Mouse (Mus musculus): ENCODE measurements around the gene Helq.
A peak's percentile ranks its signal among the peaks of the same experiment; 100 is the strongest.

The Helq gene

DNA sequence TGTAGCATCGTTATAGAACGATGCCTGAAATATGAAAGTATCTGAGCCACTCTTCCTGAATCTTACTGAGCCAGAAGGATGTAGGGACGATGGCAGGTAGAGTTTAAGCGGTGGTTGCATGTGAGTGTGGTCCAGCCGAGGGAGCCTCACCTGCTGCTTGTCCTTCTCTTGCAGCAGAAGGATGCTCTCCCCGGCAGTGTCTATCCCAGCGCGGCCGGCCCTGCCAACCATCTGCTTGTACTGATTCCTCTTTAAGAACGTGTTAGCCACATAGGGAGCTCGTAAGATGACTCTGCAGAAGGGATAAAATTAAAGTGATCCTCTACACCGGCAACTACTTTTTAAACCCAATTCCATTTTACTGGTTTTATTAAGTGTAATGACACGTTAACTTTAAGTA, 19.4 kb downstream of the Helq start:
- DNase-seq (ENCODE audit: low spot score in 2 of 2) = no peak

DNA sequence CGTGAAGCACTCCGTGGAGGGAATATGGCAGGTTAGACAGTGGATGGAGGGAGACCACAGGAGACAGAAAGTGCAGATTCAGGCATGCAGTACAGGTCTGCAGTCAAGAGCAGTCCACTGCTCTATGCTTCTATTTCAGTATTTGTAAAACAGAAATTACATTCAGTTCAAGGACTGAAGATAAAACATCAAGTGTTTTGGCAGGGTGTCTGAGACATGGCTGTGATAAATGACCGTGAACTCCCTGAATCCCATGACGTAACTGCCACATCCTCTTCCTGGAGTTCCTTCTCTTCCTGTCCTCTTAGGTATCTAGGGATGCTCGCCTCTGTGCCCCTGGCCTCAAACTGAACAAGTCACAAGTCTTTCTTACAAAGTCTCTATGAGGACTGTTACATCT, 21.5 kb downstream of the Helq start:
- no peak for DNase-seq (ENCODE audit: low spot score in 2 of 2)

DNA sequence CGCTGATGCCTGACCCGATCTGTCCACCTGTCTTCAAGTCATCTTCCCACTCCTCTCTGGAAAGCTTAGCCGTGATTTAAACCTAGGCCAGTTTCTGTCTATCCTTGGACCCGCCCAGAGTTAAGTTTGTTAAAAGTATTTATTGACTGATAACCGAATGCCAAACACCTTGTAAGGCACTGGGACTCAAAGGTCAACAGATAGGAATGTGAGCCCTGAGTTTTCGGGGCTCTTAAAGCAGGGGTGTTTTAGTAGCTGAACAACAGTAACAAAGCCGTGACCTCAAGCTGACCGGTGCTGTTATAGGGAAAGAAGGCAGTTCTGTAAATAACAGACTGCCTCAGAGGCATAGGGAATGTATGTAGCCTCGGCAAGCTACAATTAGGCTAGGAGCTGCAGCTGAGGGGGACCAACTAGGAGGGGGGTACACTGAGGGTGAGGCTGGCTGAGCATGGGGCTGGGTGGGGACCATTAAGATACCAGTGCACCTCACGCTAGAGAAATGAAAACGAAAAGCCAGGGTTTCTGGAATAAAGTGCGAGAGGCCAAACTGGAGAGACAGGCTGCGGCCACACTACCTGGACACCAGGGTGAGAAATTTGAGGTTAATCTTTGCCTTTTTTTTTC, 22.5 kb downstream of the Helq start:
- DNase-seq (ENCODE audit: low spot score in 2 of 2) = no peak

DNA sequence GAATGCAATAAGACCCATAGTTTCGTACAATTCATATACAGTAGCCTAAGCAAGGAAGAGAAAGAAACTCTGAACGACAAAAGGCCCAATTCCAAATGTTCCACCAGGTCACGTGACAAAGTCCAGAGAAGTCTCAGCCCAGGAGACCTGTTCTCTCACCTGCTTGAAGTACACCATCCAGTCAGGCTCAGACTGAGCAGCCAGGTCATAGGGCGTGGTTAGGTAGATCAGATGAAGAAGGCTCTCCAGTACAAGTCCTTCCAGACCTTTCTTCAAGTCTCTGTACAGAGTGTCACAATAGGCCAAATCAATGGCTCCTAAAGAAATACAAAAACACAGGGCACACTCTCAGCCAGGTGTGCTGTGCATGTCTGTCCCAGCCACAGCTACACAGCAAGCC, 26.8 kb downstream of the Helq start:
- DNase-seq (ENCODE audit: low spot score in 2 of 2) = no peak

DNA sequence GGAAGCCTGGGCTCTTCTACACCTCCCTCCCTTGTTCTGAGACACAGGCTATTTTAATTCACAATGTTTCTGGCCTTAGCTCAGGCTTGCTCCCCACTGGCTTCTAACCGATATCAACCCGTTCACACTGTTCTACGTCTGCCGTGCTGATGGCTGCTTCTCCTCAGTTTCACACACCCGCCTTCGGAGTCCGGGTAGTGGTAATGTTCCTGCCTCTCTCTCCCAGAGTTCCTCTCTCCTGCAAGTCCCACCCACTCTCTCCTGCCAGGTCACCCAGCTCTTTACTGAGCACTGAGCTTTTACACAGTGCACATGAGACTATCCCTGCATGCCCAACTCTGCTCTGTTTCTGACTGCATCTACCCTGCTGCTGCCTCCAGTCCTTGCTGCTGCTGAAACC, 32.4 kb downstream of the Helq start:
- no peak for DNase-seq (ENCODE audit: low spot score in 2 of 2)

DNA sequence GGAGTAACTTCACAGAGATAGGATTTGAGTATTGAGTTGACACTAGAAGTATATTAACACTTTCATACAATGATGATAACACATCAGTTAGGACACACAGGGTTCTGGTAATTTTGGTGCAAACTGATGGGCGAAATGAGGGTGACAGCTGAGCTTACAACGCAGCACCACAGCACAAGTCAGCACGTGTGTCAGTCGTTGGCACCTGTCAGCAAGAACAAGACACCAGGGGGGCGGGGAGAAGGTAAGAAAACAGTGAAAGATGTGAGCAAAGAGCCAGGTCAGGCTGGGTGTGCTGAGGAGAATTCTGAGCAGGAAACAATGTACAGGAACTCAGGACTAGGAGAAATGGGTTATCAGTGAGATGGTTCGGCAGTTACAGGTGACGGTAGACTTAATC, 36.7 kb downstream of the Helq start:
- DNase-seq (ENCODE audit: low spot score in 2 of 2) = no peak

DNA sequence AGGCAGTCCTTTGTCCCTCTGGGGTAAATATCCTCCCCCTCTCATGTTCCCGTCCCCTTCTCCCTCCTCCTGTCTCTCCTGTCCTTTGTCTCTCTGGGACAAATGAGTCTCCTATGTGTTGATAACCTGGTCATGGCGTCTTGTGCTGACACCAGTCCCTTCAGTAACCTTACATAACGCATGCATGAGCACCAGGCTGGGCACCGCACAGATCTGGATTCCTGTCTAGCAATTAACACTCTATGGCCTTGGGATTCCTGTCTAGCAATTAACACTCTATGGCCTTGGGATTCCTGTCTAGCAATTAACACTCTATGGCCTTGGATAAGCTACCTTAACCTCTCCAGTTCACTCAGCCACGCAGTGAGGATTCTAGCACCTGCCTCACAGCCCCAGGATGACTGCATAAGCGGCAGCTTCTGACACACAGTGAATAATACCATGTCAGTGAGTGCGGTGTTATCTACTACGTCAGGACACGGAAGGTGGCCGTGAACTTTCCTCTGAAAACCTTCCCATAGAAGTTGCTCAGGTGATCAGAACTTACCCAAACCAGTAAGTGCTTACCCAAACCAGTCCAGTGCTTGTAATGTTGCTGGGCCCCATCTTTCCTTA, 38.2 kb downstream of the Helq start:
- no peak for DNase-seq (ENCODE audit: low spot score in 2 of 2)

DNA sequence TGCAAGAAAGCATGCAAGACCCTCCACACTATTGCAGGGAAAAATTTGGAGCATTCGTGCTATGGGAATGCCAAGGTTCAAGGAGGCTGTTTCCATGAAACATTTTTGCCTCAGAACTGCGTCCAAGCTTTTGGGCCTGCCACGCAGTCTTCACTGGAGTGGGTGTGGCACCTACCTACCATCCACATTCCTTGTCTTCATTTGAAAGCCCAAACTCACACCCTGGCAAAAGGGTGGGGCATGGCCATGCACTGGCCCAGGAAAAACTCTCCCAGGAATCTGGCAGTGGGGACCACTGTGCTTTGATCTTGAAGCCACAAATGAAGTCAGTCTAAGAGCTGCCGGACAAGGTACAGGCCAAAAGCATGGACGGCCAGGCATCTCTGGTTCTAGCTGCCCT, 40.3 kb downstream of the Helq start:
- DNase-seq (ENCODE audit: low spot score in 2 of 2) = no peak

DNA sequence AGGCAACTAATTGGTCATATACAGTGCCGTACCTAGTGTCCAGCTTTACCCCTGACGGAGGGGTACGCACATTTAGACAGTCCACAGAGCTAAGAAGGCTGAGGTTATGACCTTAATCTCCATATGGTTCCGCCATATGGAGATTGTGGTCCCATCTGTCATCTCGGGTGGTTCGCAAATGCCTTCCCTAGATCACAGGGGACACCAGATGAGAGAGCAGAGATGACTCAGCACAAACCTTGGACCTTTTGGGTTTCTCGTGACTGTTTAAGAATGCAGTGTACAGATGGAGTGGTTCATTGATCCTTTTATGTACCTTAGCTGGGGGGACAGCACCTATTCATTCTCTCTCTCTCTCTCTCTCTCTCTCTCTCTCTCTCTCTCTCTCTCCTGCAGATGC, 45.0 kb downstream of the Helq start:
- no peak for DNase-seq (ENCODE audit: low spot score in 2 of 2)

DNA sequence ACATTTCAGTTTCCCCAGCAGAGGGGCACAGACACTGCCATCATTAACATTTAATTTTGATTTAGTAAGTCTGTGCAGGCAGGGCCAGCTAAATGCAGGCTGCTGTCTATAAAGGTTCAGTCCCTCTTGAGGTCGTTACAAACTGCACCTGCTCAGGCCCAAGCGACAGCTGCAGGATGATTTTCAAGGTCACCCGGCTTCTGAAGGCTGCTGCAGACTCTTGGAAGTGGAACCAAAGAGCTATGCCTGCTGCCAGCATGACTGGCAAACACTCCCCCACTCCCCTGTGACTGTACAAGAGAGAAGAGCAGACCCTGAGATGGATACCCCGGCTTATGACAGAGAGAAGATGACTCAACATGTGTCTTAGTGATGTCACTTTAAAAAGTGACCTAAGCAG, 46.7 kb downstream of the Helq start:
- DNase-seq (ENCODE audit: low spot score in 2 of 2) = peak in 1 of 2 experiments; percentile 22

DNA sequence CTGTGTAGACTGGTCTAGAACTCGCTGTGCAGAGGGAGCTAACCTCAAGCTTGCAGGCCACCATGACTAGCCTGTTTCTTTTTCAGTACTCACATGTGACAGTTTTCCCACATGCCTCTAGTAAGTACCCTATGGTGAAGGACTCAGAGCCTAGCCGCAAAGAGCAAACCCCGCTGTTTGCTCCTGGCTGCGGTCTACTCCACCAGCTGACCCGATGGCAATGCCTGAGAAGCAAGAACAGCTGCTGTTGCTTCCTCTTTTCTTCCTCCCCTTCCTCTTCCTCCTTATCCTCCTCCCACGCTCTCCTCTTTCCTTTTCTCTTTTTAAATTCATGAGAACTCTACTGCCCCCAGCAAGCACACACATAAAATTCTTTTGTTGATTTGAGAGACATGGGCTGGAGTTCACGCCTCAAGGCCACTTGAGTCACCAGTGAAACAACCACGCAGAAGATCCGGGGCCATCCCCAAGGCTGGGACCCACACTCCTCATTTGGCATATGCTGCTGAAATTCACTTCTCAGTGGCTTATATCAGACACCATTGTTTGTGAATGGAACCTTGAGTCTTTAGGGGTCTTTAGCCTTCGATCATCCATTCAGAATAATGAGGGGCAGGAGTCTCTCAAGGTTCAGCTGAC, 47.7 kb downstream of the Helq start:
- DNase-seq (ENCODE audit: low spot score in 2 of 2) = no peak

DNA sequence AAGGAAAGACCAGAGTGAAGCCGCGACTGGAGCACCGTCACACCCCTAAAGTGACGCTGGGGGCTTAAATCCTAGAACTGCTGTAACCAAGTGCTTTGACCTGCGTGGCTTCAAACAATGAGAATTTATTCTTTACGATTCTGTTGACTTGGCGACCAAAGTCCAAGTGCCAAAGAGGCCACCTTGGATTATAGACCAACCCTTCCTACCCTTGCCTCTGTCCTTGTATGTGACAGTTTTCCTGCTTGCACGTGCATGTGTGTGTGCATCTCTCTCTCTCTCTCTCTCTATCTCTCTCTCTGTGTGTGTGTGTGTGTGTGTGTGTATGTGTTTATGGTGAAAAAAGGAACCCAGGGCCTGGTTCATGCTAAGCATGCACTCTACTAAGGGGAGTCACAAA, 59.6 kb downstream of the Helq start:
- no peak for DNase-seq (ENCODE audit: low spot score in 2 of 2)

DNA sequence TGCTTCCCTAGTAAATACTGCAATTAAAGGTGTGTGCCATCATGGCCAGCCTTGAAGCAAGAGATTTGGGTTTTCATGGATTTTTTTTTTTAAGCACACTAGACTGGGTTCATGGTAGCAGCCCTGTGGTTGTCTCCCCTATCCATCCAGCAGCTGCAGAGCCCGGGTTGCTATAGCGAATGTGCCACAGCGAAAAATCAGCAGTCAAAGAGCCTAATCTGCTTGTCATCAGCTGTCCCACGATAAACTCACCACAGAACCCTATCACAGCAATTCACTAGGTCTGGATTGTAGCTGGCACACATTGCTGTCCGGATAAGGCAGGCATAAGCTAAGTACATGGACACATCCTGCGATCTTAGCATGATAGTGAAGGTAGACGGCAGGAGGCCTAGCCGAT, 61.5 kb downstream of the Helq start:
- DNase-seq (ENCODE audit: low spot score in 2 of 2) = no peak

DNA sequence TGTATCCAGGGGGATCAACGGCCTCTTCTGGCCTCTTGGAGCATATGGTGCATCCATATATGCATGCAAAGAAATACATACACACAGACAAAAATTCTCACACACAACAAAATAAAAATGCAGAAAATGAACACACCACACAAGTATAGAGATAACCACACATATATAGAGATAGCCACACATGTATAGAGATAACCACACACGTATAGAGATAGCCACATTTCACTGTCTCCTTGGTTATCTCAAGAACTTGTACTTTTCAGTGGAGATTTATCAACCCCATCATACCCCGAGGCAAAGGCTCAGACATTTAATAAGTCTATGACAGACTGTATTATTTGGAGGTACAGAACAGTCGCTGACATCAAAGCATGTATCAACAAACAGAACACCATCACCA, 63.9 kb downstream of the Helq start:
- no peak for DNase-seq (ENCODE audit: low spot score in 2 of 2)

DNA sequence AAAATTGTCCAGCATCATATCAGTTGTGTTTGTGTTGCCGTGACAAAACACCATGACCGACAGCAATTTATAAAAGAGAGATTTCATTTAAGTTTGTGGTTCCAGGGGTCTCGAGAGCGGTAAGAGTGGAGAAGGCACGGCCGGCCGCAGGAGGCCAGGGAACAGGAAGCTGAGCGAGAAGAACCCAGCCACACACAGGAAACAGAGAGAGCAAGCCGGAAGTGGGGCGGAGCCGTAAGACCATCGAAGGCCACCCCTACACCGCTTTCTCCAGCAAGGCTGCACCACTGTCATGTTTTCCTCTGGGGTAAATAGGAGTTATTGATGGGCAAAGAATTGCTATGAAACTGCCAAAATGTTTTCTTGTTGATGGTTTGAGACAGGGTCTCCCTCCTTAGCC, 69.6 kb downstream of the Helq start:
- DNase-seq (ENCODE audit: low spot score in 2 of 2) = peak in 1 of 2 experiments; percentile 71

DNA sequence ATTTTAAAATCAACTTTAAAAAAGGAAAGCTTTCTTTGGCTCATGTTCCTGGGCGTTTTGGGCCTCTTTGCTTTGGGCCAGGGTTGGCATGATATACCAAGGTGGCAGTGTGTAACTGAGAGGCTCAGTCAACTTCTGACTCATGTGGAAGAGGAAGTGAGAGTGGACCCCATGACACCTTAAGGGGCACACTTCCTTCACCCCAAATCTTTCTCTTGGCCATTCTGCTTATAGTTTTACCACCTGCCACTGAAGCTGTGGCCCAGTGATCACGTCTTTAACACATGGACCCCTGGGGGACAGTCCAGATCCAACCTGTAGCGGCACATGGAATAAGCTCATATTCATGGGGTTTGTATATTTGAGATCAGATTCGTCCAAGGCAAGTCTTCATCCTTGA, 72.4 kb downstream of the Helq start:
- peak in 1 of 2 experiments; percentile 33 for DNase-seq (ENCODE audit: low spot score in 2 of 2)

DNA sequence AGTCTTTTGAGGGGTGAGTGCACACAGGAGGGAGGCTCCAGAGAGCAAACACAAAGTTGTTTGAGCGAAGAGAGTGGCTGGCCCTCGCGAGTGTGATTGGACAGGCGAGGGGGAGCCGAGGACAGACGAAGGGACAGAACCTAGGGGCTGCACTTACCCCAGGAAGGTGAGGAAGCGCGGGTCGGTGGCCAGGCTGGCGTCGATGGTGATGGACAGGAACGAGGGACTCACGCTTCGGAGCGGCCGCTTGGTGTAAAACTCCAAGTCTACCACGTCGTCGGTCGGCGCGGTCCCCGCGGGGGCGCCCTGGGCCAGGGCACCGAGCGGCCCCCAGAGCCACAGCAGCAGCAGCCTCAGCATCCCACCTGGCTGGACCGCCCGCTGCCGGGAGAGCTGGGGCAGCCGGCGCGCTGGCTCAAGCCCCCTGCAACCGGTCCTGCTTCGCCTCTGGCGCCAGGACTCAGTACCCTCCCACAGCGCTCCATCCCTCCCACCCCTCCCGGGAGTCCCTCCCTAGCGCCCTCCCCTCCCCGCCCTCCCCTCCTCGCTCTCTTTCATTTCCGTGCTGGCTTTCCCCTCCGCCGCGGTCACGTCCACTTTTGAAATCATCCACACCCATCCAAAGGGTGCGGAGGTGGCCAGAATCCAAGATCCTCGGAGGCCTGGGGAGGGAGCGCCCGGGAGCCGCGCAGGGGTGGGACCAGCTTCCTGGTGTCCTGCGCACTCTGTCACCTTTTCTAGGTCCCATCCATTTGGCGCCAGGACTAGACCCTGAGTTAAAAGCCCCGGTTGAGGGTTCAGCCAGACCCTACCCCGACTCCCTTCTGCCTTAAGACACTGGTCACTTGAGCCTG, 78.9 kb downstream of the Helq start, which contains the start of gene Hpse:
Hpse (minus strand) TSS at position 482 of the 854 bp plus-strand sequence.
- peak; percentile 22 to 64 for DNase-seq (ENCODE audit: low spot score in 2 of 2)

DNA sequence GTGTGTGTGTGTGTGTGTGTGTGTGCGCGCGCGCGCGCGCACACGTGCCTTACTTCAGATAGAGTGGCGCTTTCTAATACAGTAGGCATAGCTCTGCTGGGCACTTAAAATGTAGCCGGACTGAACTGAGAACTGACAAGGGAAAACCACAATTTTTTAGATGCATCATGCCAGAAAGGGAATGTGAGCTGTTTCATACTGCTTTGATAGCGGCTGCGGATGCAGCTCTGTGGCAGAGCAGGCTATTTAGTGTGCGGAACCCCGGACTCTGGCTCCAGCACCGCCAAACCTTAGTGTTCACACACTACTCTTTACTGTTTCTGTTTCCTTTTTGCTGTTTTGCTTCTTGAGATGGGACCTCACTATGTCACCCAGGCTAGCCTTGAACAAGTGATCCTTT, 81.6 kb downstream of the Helq start:
- DNase-seq (ENCODE audit: low spot score in 2 of 2) = no peak
